Mouse (Mus musculus) myocyte (in vitro differentiated cells): ENCODE results near the gene Rhox4f.
"Not testable (repeated sequence)": the region's sequence is repeated elsewhere in the genome, so short reads cannot be mapped to it uniquely, and the experiment has no call there.

Experiments
- E2F4 ChIP-seq: IDR thresholded peaks from one replicate; pipeline ENCODE4 v1.6.1; 2011; ENCODE audit warnings: mild to moderate bottlenecking, control low read depth, moderate library complexity; ENCODE audit not compliant: insufficient read depth
- MAX ChIP-seq: IDR thresholded peaks from one replicate; pipeline ENCODE4 v1.6.1; 2011; ENCODE audit warnings: low read depth, mild to moderate bottlenecking, control low read depth
- MYOG ChIP-seq, 3 experiments: IDR thresholded peaks; one replicate each; pipeline ENCODE4 v1.6.1; 2011; ENCODE audit warnings: control low read depth in 2 of 3, low read depth in 2 of 3, mild to moderate bottlenecking in 2 of 3; ENCODE audit not compliant: insufficient read length in 2 of 3, control insufficient read depth in 1 of 3, insufficient read depth in 1 of 3
- POLR2A ChIP-seq: IDR thresholded peaks from one replicate; pipeline ENCODE4 v1.6.1; 2011; ENCODE audit warnings: low read depth, mild to moderate bottlenecking, control low read depth, moderate library complexity; ENCODE audit not compliant: insufficient read length
- POLR2AphosphoS2 ChIP-seq: IDR thresholded peaks from one replicate; pipeline ENCODE4 v1.6.1; 2011; ENCODE audit warnings: low read depth, control low read depth; ENCODE audit not compliant: insufficient read length
- SRF ChIP-seq: IDR thresholded peaks from one replicate; pipeline ENCODE4 v1.6.1; 2011; ENCODE audit warnings: low read depth; ENCODE audit not compliant: control insufficient read depth, insufficient read length
- TCF12 ChIP-seq: IDR thresholded peaks from one replicate; pipeline ENCODE4 v1.6.1; 2011; ENCODE audit warnings: mild to moderate bottlenecking, control low read depth; ENCODE audit not compliant: poor library complexity, insufficient read depth, severe bottlenecking
- TCF3 ChIP-seq: IDR thresholded peaks from one replicate; pipeline ENCODE4 v1.6.1; 2011; ENCODE audit warnings: low read depth, control low read depth; ENCODE audit not compliant: insufficient read length
- USF1 ChIP-seq: IDR thresholded peaks from one replicate; pipeline ENCODE4 v1.6.1; 2011; ENCODE audit warnings: low read depth, mild to moderate bottlenecking, control low read depth, moderate library complexity

- not testable (repeated sequence) for TF ChIP-seq POLR2A; MYOG (IDR thresholded peaks at IDR 0.05; ENCODE audit: control insufficient read depth in 1 of 3, insufficient read depth in 1 of 3, insufficient read length in 2 of 3, low read depth in 2 of 3); E2F4; USF1; TCF12; POLR2AphosphoS2; TCF3; MAX; SRF
These were observed 43.7 kb upstream of the Rhox4f start, which contains the start of gene Rhox4g for GRCm38 (mm10) chrX:37651227-37651626.
